Mouse (Mus musculus) hindbrain, embryonic 11.5 days (tissue): ENCODE measurements at regions not wholly inside any gene's neighbourhood (a gene's known extent, or its start where the extent isn't known, plus 50 kb on each side); places are given as distances from the start of the nearest gene placed in this dataset.
A peak's percentile ranks its signal among the peaks of the same experiment; 100 is the strongest.

Experiments
- ATAC-seq: fragments of 200-750 bp; cut with Nextera tagmentation; 2 replicates; pipeline ENCODE4 v1.8.0; 2017; ENCODE audit warnings: mild to moderate bottlenecking, moderate TSS enrichment, moderate library complexity; ENCODE audit not compliant: low FRiP score
- DNase-seq: peaks from one replicate; pipeline ENCODE4 v3.0.0-alpha.2; 2015; ENCODE audit warnings: low spot score
- H3K27ac ChIP-seq: fragments of 300-500 bp; sonication (generic); 2 replicates; pipeline ENCODE4 v1.5.1; 2014; ENCODE audit warnings: mild to moderate bottlenecking, low read depth, low read length
- H3K27me3 ChIP-seq: fragments of 300-500 bp; sonication (generic); 2 replicates; pipeline ENCODE4 v1.6.1; 2014; ENCODE audit warnings: mild to moderate bottlenecking, low read length, moderate library complexity, mixed read lengths; ENCODE audit not compliant: control insufficient read depth, insufficient read depth
- H3K36me3 ChIP-seq: fragments of 300-500 bp; sonication (generic); 2 replicates; pipeline ENCODE4 v1.6.1; 2014; ENCODE audit warnings: mild to moderate bottlenecking, low read length, moderate library complexity, mixed read lengths; ENCODE audit not compliant: control insufficient read depth, insufficient read depth
- H3K4me1 ChIP-seq: fragments of 300-500 bp; sonication (generic); replicated peaks from 2 replicates; pipeline ENCODE4 v1.6.1; 2014; ENCODE audit warnings: low read length, mixed read lengths; ENCODE audit not compliant: control insufficient read depth, insufficient read depth
- H3K4me2 ChIP-seq: fragments of 300-500 bp; sonication (generic); replicated peaks from 2 replicates; pipeline ENCODE4 v1.6.1; 2014; ENCODE audit warnings: mild to moderate bottlenecking, low read depth, low read length
- H3K4me3 ChIP-seq: fragments of 300-500 bp; sonication (generic); 2 replicates; pipeline ENCODE4 v1.5.1; 2014; ENCODE audit warnings: low read depth, low read length
- H3K9ac ChIP-seq: fragments of 300-500 bp; sonication (generic); 2 replicates; pipeline ENCODE4 v1.6.1; 2014; ENCODE audit warnings: low read depth, low read length
- H3K9me3 ChIP-seq: fragments of 300-500 bp; sonication (generic); 2 replicates; pipeline ENCODE4 v1.6.1; 2016; ENCODE audit warnings: low read length; ENCODE audit not compliant: control insufficient read depth
- WGBS: fragments of 180-500 bp; shearing (Covaris S2); extraction: QIAGEN DNeasy Blood & Tissue Kit; methylation state at CpG from one replicate; pipeline ENCODE4 v1.1.7; 2014; 5-methylcytosine and 5-hydroxymethylcytosine counted together

- H3K4me2 ChIP-seq: no peak overlapping the region
- H3K4me1 ChIP-seq: no peaks in the 10 kb centered on the region
- no peak overlapping the region for H3K9ac ChIP-seq
- H3K9me3 ChIP-seq: no peaks in the 10 kb centered on the region
- 80% methylated on average over 3 of the region's 3 CpGs for WGBS
- no peak overlapping the region for H3K27ac ChIP-seq
- no peaks in the 10 kb centered on the region for H3K36me3 ChIP-seq
- ATAC-seq (no peak), DNase-seq (no peak)
- no peak overlapping the region for H3K4me3 ChIP-seq
- H3K27me3 ChIP-seq: no peaks in the 10 kb centered on the region
These were observed 101.3 kb upstream of the Xcl1 start for GRCm38 (mm10) chr1:165036631-165037030.

GRCm38 (mm10) chr1:165035618-165036017 is 100.3 kb upstream of the Xcl1 start:
- H3K4me2 ChIP-seq: no peak overlapping the region
- no peak overlapping the region for H3K4me3 ChIP-seq
- H3K9ac ChIP-seq: no peak overlapping the region
- no peak overlapping the region for H3K27ac ChIP-seq
- H3K36me3 ChIP-seq: no peaks in the 10 kb centered on the region
- H3K9me3 ChIP-seq: no peaks in the 10 kb centered on the region
- 88% methylated on average over 1 of the region's 1 CpGs for WGBS
- H3K27me3 ChIP-seq: no peaks in the 10 kb centered on the region
- DNase-seq (no peak), ATAC-seq (no peak)
- no peaks in the 10 kb centered on the region for H3K4me1 ChIP-seq

GRCm38 (mm10) chr1:165020960-165021563 is 85.7 kb upstream of the Xcl1 start:
- no peaks in the 10 kb centered on the region for H3K27me3 ChIP-seq
- H3K4me1 ChIP-seq: no peaks in the 10 kb centered on the region
- H3K36me3 ChIP-seq: no peaks in the 10 kb centered on the region
- ATAC-seq: no peak
- no peak overlapping the region for H3K4me3 ChIP-seq
- no peak overlapping the region for H3K27ac ChIP-seq
- 78% methylated on average over 10 of the region's 10 CpGs for WGBS
- H3K9me3 ChIP-seq: no peaks in the 10 kb centered on the region
- no peak overlapping the region for H3K9ac ChIP-seq
- H3K4me2 ChIP-seq: no peak overlapping the region
- no peak for DNase-seq

GRCm38 (mm10) chr1:165018692-165019309 is 83.5 kb upstream of the Xcl1 start:
- H3K27me3 ChIP-seq: no peaks in the 10 kb centered on the region
- H3K9ac ChIP-seq: peak overlapping the region; percentile 42; the same call in 1 of the 2 replicates
- WGBS: 17% methylated on average over 16 of the region's 16 CpGs

GRCm38 (mm10) chr1:165018236-165018635 is 82.9 kb upstream of the Xcl1 start:
- 87% methylated on average over 4 of the region's 4 CpGs for WGBS
- Histone ChIP-seq H3K9me3 (no peaks in the 10 kb centered on the region), H3K4me2 (no peak overlapping the region), H3K9ac (no peak overlapping the region), H3K36me3 (no peaks in the 10 kb centered on the region), H3K4me1 (no peaks in the 10 kb centered on the region), H3K27me3 (no peaks in the 10 kb centered on the region), H3K4me3 (no peak overlapping the region), H3K27ac (no peak overlapping the region)
- peak; percentile 45 for ATAC-seq
- DNase-seq: no peak

More at GRCm38 (mm10) chr1:165018692-165019309, 83.5 kb upstream of the Xcl1 start:
- Histone ChIP-seq H3K4me2 (peak overlapping the region; percentile 43), H3K9me3 (no peaks in the 10 kb centered on the region), H3K27ac (no peak overlapping the region), H3K4me3 (peak overlapping the region; percentile 26), H3K4me1 (no peaks in the 10 kb centered on the region), H3K36me3 (no peaks in the 10 kb centered on the region)
- peak; percentile 96 for ATAC-seq
- DNase-seq: peak; percentile 78

GRCm38 (mm10) chr1:165017793-165018192 is 82.5 kb upstream of the Xcl1 start:
- no peak overlapping the region for H3K27ac ChIP-seq
- no peaks in the 10 kb centered on the region for H3K9me3 ChIP-seq
- ATAC-seq (peak; percentile 31), DNase-seq (peak; percentile 25)
- no peak overlapping the region for H3K4me2 ChIP-seq
- no peaks in the 10 kb centered on the region for H3K27me3 ChIP-seq
- H3K9ac ChIP-seq: no peak overlapping the region
- 51% methylated on average over 6 of the region's 6 CpGs for WGBS
- no peaks in the 10 kb centered on the region for H3K36me3 ChIP-seq
- no peaks in the 10 kb centered on the region for H3K4me1 ChIP-seq
- H3K4me3 ChIP-seq: no peak overlapping the region

- no peak overlapping the region for H3K4me3 ChIP-seq
- WGBS: 79% methylated on average over 1 of the region's 1 CpGs
- no peak overlapping the region for H3K4me2 ChIP-seq
- ATAC-seq (no peak), DNase-seq (no peak)
- H3K4me1 ChIP-seq: no peaks in the 10 kb centered on the region
- no peak overlapping the region for H3K9ac ChIP-seq
- H3K9me3 ChIP-seq: no peaks in the 10 kb centered on the region
- no peaks in the 10 kb centered on the region for H3K36me3 ChIP-seq
- no peak overlapping the region for H3K27ac ChIP-seq
- H3K27me3 ChIP-seq: no peaks in the 10 kb centered on the region
These were observed 79.0 kb upstream of the Xcl1 start for GRCm38 (mm10) chr1:165014328-165014727.

- no peak overlapping the region for H3K9ac ChIP-seq
- no peak for ATAC-seq
- no peaks in the 10 kb centered on the region for H3K36me3 ChIP-seq
- no peak for DNase-seq
- WGBS: 81% methylated on average over 2 of the region's 2 CpGs
- no peak overlapping the region for H3K4me2 ChIP-seq
- no peak overlapping the region for H3K27ac ChIP-seq
- H3K27me3 ChIP-seq: no peaks in the 10 kb centered on the region
- H3K4me3 ChIP-seq: no peak overlapping the region
- H3K9me3 ChIP-seq: no peaks in the 10 kb centered on the region
- H3K4me1 ChIP-seq: no peaks in the 10 kb centered on the region
These were observed 78.1 kb upstream of the Xcl1 start for GRCm38 (mm10) chr1:165013428-165013827.

GRCm38 (mm10) chr1:165012376-165012775 is 77.0 kb upstream of the Xcl1 start:
- WGBS: 79% methylated on average over 3 of the region's 3 CpGs
- Histone ChIP-seq H3K4me1 (no peaks in the 10 kb centered on the region), H3K9ac (no peak overlapping the region), H3K4me3 (no peak overlapping the region), H3K36me3 (no peaks in the 10 kb centered on the region), H3K4me2 (no peak overlapping the region), H3K27ac (no peak overlapping the region), H3K27me3 (no peaks in the 10 kb centered on the region), H3K9me3 (no peaks in the 10 kb centered on the region)
- ATAC-seq (no peak), DNase-seq (no peak)
